Mouse (Mus musculus) brain, embryonic 18.5 days (tissue): Measurements from ENCODE around the gene Yif1b.

Source experiments
- DNase-seq: peaks from one replicate; pipeline ENCODE4 v3.0.0-alpha.2; 2012; ENCODE audit warnings: low read depth, low spot score

Yif1b gene

DNA sequence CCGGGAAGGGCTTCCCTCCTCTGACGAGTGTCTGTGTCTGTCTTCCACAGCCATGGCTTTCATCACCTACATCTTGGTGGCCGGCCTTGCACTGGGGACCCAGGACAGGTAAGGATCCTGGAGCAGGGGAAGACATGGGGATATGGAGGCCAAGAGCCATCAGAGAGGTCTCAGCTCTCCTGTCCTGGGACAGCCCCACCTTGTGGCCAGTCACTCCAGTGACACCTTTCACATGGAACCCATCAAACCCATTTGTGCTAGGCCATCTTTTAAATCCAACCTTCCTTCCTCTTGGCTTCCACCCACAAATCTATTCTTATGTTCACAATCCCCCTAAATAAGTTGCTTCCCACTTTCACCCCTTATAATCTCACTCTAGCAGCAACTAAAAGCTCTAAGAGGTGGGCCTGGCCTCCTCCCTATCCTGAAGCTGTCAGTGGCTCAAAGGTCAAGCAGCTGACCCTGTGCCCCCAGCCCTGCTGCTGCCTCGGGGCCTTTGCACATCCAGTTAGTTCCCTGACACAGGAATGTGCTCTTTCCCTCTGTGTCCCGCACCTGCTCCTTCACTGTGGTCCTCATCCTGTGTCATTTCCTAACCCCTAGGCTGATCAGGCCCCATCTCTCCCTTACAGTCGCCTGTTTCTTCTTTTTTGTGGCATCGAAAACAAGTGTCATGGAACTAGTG, 6.7 kb downstream of the Yif1b start:
- no peak for DNase-seq

- DNase-seq, result no peak
Measured at GRCm38 (mm10) chr7:29246015-29246414, 7.9 kb downstream of the Yif1b start.

GRCm38 (mm10) chr7:29246619-29247313, 8.6 kb downstream of the Yif1b start:
- no peak for DNase-seq

GRCm38 (mm10) chr7:29247314-29247700, 9.2 kb downstream of the Yif1b start:
- no peak for DNase-seq

GRCm38 (mm10) chr7:29247706-29248105, 9.6 kb downstream of the Yif1b start:
- no peak for DNase-seq

DNA sequence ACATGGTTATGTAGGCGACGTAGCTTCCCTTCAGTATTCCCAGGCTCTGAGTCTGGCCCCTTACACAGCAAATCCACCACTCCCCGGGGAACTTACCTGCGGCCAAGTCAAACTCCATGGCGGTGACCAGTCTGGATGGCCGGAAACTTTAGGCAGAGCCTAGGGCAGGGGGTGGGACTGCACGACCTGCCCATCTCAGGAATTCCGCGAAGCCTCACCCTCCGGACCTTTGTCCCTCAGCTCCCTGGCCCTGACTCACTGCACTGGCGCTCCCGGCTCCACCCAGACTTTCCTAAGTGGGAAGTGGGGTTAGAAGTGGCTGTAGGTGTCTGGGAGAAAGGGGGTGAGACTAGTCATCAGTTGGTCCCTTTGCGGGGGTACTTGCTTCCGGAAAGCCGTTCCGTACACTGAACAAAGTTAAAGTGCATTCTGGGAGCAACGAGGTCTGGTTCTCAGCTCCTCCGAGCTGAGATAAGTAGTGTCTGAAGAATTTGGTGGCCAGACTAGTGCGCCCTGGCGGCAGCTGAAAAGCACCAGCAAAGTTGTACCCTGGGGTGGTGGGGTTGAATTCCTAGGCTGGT, 10.2 kb downstream of the Yif1b start, which contains the start of gene 2200002D01Rik:
2200002D01Rik (minus strand) TSS at position 206 of the 581 bp plus-strand sequence.
- DNase-seq, result no peak

DNA sequence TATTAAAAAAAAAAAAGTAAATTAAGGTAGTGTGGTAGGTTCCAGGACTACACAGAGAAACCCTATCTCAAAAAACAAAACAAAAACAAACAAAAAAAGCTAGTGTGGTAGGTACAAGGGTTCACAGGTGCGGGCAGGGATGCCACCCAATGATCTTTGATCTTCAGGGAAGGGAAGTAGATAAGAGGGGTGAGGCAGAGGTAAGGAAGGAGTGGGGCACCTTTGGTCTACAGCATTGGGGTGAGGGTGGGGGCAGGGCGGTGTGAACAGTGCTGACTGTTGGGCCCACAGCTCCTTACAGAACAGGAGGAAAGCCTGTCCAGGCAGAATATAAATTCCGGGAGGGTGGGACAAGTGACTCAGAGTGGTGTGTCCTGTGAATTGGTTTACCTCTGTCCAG, 13.0 kb downstream of the Yif1b start:
- no peak for DNase-seq

- DNase-seq, result no peak
Measured at GRCm38 (mm10) chr7:29253842-29254241, 15.7 kb downstream of the Yif1b start.

- DNase-seq, result no peak
Measured at GRCm38 (mm10) chr7:29255875-29256274, 17.7 kb downstream of the Yif1b start.

- DNase-seq, result no peak
Measured at GRCm38 (mm10) chr7:29257368-29257767, 19.2 kb downstream of the Yif1b start.

DNA sequence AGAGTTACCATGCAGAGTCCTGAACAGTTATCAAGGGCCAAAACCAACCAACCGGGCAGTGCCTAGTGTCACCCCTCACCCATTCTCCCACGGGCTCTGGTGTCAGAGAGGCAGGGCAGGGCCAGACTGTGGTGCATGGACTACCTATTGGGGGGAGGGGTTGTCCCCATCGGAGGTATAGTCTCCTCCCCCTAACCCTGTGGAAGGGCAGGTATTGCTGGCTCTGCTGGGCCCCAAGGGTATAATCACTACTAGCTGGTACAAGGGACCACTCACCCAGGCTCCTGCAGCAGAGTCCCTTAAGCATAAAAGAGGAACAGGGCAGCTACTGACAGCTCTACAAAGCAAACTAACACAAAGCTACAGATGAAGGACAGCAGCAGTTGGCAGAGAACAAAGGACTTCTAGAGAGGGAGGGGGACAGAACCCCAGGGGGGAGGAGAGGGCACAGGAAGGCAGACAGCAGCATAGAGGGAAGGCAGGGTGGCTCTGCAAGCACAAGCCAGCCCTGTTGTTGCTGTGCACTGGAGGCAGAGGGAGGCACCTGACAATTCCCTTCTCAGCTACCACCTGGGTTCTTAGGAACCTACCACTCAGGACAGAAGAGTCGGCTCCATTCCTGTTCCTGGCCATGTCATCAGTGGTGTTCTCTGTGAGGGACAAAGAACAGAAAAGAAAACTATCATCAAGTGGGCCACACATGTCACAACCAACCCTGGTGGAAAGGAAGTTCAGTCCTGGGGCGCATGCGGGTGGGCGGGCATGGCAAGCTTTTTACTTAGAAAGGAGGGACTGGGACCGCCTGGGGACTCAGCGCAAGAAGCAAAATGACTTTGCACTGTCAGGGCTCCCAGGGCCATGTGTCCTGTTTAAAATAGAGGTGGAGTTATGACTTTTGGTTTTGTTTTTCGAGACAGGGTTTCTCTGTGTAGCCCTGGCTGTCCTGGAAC, 21.9 kb downstream of the Yif1b start:
- no peak for DNase-seq

GRCm38 (mm10) chr7:29262151-29262550, 24.0 kb downstream of the Yif1b start:
- DNase-seq, result no peak

GRCm38 (mm10) chr7:29263831-29264230, 25.7 kb downstream of the Yif1b start:
- DNase-seq, result no peak

GRCm38 (mm10) chr7:29265636-29266035, 27.5 kb downstream of the Yif1b start:
- DNase-seq, result no peak

DNA sequence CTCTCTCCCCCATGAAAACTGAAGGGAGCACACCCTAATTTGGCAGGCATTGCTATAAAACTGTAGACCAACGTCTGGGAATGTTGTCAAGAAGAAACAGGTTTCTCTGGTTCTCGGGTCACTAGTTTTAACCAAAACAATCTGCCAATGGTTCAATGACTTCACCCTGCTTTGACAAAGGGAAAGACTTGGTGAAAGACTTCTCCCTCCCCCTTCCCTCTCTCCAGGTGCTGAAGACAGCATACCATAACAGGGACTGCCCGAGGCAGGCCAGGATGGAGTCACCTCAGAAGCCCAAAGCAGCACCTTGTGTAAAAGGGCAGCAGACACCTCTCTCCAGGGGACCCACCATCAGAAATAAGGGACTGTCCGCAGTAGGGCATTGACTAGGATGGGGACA, 28.8 kb downstream of the Yif1b start:
- DNase-seq, result no peak

- DNase-seq, result no peak
Measured at GRCm38 (mm10) chr7:29270445-29270844, 32.3 kb downstream of the Yif1b start.

GRCm38 (mm10) chr7:29271687-29272465, 33.7 kb downstream of the Yif1b start:
- DNase-seq, result no peak

DNA sequence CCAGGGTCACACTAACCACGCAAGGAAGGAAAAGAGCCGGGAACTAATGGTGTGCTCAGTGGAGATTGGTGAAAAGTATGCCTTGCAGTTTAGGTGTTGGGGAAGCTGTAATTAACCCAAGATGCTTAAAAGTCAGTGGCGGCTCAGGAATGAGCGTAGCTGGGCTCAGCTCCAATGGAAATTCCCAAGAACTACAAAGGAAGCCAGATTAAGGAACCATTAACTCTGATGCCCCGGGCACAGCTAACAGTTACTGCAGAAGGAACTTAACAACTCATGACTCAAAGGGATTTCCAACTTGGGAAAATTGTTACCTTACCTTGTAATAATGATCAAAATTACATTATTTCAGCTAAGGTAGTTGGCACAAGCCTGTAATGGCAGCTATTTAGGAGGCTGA, 38.6 kb downstream of the Yif1b start:
- DNase-seq, result no peak

- DNase-seq, result no peak
Measured at GRCm38 (mm10) chr7:29277510-29277909, 39.4 kb downstream of the Yif1b start.

DNA sequence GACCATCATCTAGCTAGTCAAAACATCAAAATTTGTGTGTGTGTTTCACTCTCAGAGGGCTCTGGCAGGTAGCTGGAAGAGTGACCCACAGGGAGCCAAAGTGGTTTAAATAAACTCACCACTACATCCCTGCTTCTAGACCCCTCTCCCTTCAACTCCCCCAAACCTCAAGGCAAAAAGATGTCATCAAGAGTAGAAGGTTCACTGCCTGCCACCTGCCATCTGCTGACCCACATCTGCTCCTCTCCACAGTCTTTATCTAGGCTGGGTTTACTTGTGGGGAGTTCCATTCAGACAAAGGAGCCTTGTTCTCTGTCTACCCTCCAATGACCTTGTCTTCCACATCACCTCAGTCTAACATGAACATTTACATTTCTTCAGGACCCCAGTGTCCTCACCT, 41.1 kb downstream of the Yif1b start:
- DNase-seq, result no peak

GRCm38 (mm10) chr7:29279924-29280323, 41.8 kb downstream of the Yif1b start:
- DNase-seq, result no peak
